Mouse (Mus musculus): ENCODE results near the gene Hunk. TPM values are rescaled to one million over a fixed set of nuclear protein-coding genes. Genes with fewer than 3 reads are reported as not detected.

Gene Hunk
- 11.2 and 11.5 TPM in 2 replicates for polyA plus RNA-seq (2015; fragmentation: Nextera tagmentation; extraction: Ambion mirVana)

DNA sequence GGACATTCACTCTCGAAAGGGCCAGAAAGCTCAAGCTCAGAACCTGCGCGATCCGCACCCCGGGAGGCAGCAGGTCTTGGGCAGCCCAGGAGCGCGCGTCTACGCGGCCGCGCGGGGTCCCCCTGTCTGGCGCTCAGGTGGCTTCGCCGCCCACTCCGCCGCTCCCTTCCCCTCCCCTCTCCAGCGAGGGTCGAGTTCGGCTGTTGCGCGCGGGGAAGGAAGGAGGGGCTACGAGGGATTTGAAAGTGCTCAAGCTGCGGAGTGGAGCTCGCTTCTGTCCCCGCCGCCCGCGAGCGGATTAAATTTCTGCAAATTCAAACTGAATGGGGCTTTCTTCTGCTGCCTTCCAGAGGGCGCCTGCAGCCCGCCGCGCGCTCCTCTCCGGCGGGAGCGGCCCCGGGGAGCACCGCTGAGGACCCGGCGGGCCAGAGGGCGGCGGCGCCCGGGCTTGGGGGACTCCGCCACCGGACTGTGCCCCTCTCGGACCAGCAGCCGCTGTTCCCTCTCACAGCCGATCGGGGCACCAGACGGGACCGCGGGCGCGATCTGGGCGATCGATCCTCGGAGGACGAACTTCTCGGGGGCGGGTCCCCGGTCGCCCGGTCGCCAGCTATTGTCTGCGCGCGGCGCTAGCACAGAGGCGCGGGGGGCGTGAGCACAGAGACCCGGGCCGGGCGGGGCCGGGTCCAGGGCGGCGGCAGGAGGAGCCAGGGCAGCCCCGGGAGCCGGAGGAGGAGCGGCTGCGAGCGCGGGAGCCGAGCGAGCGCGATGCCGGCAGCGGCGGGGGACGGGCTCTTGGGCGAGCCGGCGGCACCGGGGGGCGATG is at the start of gene Hunk:
Hunk (plus strand) TSS at position 326 of the 826 bp plus-strand sequence.
- WGBS, result under 1% methylated on average over 86 of the region's 101 CpGs
- ATAC-seq, result peak; percentile 80
- H3K4me1 ChIP-seq (replicated peaks; ENCODE audit: control insufficient read depth, insufficient read depth, low read length), result peaks cover 50% of the 10 kb centered on the region

DNA sequence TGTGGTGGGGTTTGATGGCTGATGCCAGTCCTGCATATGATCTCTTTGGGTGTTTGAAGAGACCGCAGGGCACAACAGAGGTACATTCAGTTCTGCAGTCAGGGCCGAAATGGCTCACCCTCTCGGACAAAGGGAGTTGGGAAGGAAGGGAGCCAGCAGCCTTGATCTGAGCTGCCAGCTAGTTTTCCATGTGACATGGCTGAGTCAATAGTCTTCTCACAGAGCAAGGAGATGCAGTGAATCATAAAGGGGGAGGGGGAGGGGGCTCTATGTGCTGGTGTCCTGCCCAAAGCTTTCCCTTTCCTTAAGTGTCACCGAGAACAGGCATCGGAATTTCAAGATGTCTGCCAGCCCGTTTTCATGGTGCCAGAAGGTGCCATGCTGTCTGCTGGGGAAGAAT is 46.8 kb upstream of the Hunk start:
- no peaks in the 10 kb centered on the region for H3K27me3 ChIP-seq (replicated peaks; ENCODE audit: control insufficient read depth, insufficient read depth, low read length)
- ATAC-seq, result no peak
- no peaks in the 10 kb centered on the region for H3K36me3 ChIP-seq (ENCODE audit: control insufficient read depth, insufficient read depth)
- H3K4me1 ChIP-seq (replicated peaks; ENCODE audit: control insufficient read depth, insufficient read depth, low read length), result no peaks in the 10 kb centered on the region
- WGBS, result 74% methylated on average over 6 of the region's 6 CpGs
- no peak overlapping the region for H3K9ac ChIP-seq (replicated peaks; ENCODE audit: low read depth, low read length)
- H3K4me2 ChIP-seq (ENCODE audit: low read length), result no peak overlapping the region
- H3K4me3 ChIP-seq (replicated peaks; ENCODE audit: low read length), result no peak overlapping the region
- H3K9me3 ChIP-seq (ENCODE audit: control insufficient read depth, low read length), result no peaks in the 10 kb centered on the region
- H3K27ac ChIP-seq (ENCODE audit: low read length), result no peak overlapping the region

More for the DNA sequence above, at the start of gene Hunk:
- peaks cover 3% of the 10 kb centered on the region; the same call in 1 of the 2 replicates for H3K36me3 ChIP-seq (ENCODE audit: control insufficient read depth, insufficient read depth)
- H3K4me3 ChIP-seq (replicated peaks; ENCODE audit: low read length), result peak within 1 kb of the TSS; percentile 93
- no peaks in the 10 kb centered on the region for H3K27me3 ChIP-seq (replicated peaks; ENCODE audit: control insufficient read depth, insufficient read depth, low read length)
- peak within 1 kb of the TSS; percentile 96 for H3K9ac ChIP-seq (replicated peaks; ENCODE audit: low read depth, low read length)
- peak within 1 kb of the TSS; percentile 88 for H3K4me2 ChIP-seq (ENCODE audit: low read length)
- no peaks in the 10 kb centered on the region for H3K9me3 ChIP-seq (ENCODE audit: control insufficient read depth, low read length)
- H3K27ac ChIP-seq (ENCODE audit: low read length), result peak within 1 kb of the TSS; percentile 99

DNA sequence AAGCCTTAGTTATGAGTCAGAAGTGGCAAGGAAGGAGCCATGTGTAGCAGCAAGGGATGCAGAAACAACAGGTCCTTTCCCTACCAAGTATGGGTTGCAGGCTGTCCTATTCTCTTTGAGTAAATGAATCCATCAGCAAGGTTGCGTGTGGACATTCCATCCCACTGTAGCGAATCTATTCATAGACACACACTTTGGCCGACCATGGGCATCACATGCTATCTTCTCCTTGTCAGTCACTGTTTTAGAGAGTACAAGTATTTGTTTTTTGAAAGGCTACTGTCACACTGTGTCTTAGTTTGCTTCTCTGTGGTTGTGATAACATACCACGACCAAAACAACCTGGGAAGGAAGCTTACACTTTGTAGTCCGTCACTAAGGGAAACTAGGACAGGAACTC is 44.7 kb upstream of the Hunk start:
- 87% methylated on average over 5 of the region's 5 CpGs for WGBS
- Histone ChIP-seq H3K36me3 (ENCODE audit: control insufficient read depth, insufficient read depth) (no peaks in the 10 kb centered on the region), H3K4me1 (replicated peaks; ENCODE audit: control insufficient read depth, insufficient read depth, low read length) (no peaks in the 10 kb centered on the region), H3K4me2 (ENCODE audit: low read length) (no peak overlapping the region), H3K27ac (ENCODE audit: low read length) (no peak overlapping the region), H3K27me3 (replicated peaks; ENCODE audit: control insufficient read depth, insufficient read depth, low read length) (no peaks in the 10 kb centered on the region), H3K4me3 (replicated peaks; ENCODE audit: low read length) (no peak overlapping the region), H3K9ac (replicated peaks; ENCODE audit: low read depth, low read length) (no peak overlapping the region), H3K9me3 (ENCODE audit: control insufficient read depth, low read length) (no peaks in the 10 kb centered on the region)
- ATAC-seq, result no peak

DNA sequence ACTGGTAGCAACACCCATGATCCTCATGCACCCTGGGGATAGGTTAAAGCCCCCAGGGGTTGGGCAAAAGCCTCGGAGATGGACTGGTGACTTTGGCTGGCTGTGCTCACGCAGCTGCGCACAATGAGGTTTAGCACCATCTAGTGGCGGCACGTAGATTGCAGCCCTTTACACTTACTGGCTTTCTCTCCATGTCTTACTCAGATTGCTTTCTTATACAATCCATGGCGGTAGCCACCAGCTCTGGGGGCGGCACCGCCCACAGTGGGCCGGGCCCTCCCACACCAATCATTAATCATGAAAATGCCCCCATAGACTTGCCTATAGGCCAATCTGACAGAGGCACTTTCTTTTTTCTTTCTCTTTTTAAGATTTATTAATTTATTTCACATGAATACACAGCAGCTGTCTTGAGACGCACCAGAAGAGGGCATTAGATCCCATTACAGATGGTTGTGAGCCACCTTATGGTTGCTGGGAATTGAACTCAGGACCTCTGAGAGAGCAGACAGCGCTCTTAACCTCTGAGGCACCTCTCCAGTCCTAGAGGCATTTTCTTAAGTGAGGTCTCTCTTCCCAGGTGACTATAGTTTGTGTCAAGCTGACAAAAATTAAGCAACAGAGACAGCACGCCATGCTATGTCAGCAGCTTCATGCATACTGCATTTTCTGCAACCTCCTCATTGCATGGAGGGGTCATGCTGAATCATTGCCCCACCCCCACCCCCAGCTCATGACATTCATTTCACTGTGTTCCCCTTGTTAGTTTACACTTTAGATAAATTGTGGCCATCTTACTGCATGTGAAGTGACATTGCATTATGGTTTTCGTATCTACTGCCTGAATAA is 35.9 kb upstream of the Hunk start:
- no peak overlapping the region for H3K4me3 ChIP-seq (replicated peaks; ENCODE audit: low read length)
- no peaks in the 10 kb centered on the region for H3K36me3 ChIP-seq (ENCODE audit: control insufficient read depth, insufficient read depth)
- no peak overlapping the region for H3K9ac ChIP-seq (replicated peaks; ENCODE audit: low read depth, low read length)
- peak overlapping the region; percentile 7; the same call in 1 of the 2 replicates for H3K4me2 ChIP-seq (ENCODE audit: low read length)
- H3K4me1 ChIP-seq (replicated peaks; ENCODE audit: control insufficient read depth, insufficient read depth, low read length), result peaks cover 12% of the 10 kb centered on the region
- H3K27ac ChIP-seq (ENCODE audit: low read length), result no peak overlapping the region; the same call in 1 of the 2 replicates
- ATAC-seq, result peak; percentile 80
- H3K9me3 ChIP-seq (ENCODE audit: control insufficient read depth, low read length), result no peaks in the 10 kb centered on the region
- H3K27me3 ChIP-seq (replicated peaks; ENCODE audit: control insufficient read depth, insufficient read depth, low read length), result no peaks in the 10 kb centered on the region
- 27% methylated on average over 12 of the region's 13 CpGs for WGBS

- H3K9ac ChIP-seq (replicated peaks; ENCODE audit: low read depth, low read length), result no peak overlapping the region
- no peak for ATAC-seq
- no peaks in the 10 kb centered on the region for H3K9me3 ChIP-seq (ENCODE audit: control insufficient read depth, low read length)
- no peaks in the 10 kb centered on the region for H3K27me3 ChIP-seq (replicated peaks; ENCODE audit: control insufficient read depth, insufficient read depth, low read length)
- no peak overlapping the region for H3K4me2 ChIP-seq (ENCODE audit: low read length)
- no peak overlapping the region for H3K4me3 ChIP-seq (replicated peaks; ENCODE audit: low read length)
- H3K27ac ChIP-seq (ENCODE audit: low read length), result peak overlapping the region; percentile 76
- WGBS, result 45% methylated on average over 8 of the region's 8 CpGs
- H3K4me1 ChIP-seq (replicated peaks; ENCODE audit: control insufficient read depth, insufficient read depth, low read length), result peaks cover 12% of the 10 kb centered on the region
- no peaks in the 10 kb centered on the region for H3K36me3 ChIP-seq (ENCODE audit: control insufficient read depth, insufficient read depth)
Observed at GRCm38 (mm10) chr16:90351726-90352125, 34.1 kb upstream of the Hunk start.

- WGBS, result 26% methylated on average over 6 of the region's 6 CpGs
- no peaks in the 10 kb centered on the region for H3K36me3 ChIP-seq (ENCODE audit: control insufficient read depth, insufficient read depth)
- no peaks in the 10 kb centered on the region for H3K27me3 ChIP-seq (replicated peaks; ENCODE audit: control insufficient read depth, insufficient read depth, low read length)
- no peaks in the 10 kb centered on the region for H3K9me3 ChIP-seq (ENCODE audit: control insufficient read depth, low read length)
- H3K4me1 ChIP-seq (replicated peaks; ENCODE audit: control insufficient read depth, insufficient read depth, low read length), result peaks cover 12% of the 10 kb centered on the region
- peak overlapping the region; percentile 21 for H3K4me2 ChIP-seq (ENCODE audit: low read length)
- H3K9ac ChIP-seq (replicated peaks; ENCODE audit: low read depth, low read length), result no peak overlapping the region
- H3K27ac ChIP-seq (ENCODE audit: low read length), result peak overlapping the region; percentile 92
- peak; percentile 88 for ATAC-seq
- no peak overlapping the region for H3K4me3 ChIP-seq (replicated peaks; ENCODE audit: low read length)
Observed at GRCm38 (mm10) chr16:90352691-90353090, 33.1 kb upstream of the Hunk start.

- Histone ChIP-seq H3K9me3 (ENCODE audit: control insufficient read depth, low read length) (no peaks in the 10 kb centered on the region), H3K4me3 (replicated peaks; ENCODE audit: low read length) (no peak overlapping the region), H3K36me3 (ENCODE audit: control insufficient read depth, insufficient read depth) (no peaks in the 10 kb centered on the region), H3K4me1 (replicated peaks; ENCODE audit: control insufficient read depth, insufficient read depth, low read length) (peaks cover 12% of the 10 kb centered on the region), H3K9ac (replicated peaks; ENCODE audit: low read depth, low read length) (no peak overlapping the region), H3K27me3 (replicated peaks; ENCODE audit: control insufficient read depth, insufficient read depth, low read length) (no peaks in the 10 kb centered on the region), H3K27ac (ENCODE audit: low read length) (peak overlapping the region; percentile 92), H3K4me2 (ENCODE audit: low read length) (peak overlapping the region; percentile 21)
- ATAC-seq, result peak; percentile 81
- WGBS, result 56% methylated on average over 5 of the region's 5 CpGs
Observed at GRCm38 (mm10) chr16:90353156-90353555, 32.7 kb upstream of the Hunk start.

GRCm38 (mm10) chr16:90359329-90359728 is 26.5 kb upstream of the Hunk start:
- 88% methylated on average over 9 of the region's 9 CpGs for WGBS
- ATAC-seq, result no peak
- no peak overlapping the region for H3K27ac ChIP-seq (ENCODE audit: low read length)

DNA sequence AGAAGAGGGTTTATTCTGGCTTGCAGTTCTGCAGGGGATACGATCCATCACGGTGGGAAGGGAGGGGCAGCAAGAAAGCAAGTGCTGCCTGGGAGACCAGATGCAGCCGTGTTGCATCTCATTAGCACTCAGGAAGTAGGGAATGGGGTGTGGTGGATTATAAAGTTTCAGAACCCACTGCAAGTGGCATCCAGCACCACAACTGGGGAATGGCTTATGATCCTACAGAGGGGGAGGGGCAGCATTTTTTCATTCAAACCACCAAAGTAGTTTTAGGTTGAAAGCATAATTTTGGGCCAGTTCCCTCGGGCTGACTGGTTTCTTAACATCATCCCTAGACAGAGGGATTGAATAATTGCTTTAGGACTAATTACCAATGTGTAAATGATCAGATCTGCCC is 26.1 kb upstream of the Hunk start:
- Histone ChIP-seq H3K27me3 (replicated peaks; ENCODE audit: control insufficient read depth, insufficient read depth, low read length) (no peaks in the 10 kb centered on the region), H3K9me3 (ENCODE audit: control insufficient read depth, low read length) (no peaks in the 10 kb centered on the region), H3K36me3 (ENCODE audit: control insufficient read depth, insufficient read depth) (no peaks in the 10 kb centered on the region), H3K4me1 (replicated peaks; ENCODE audit: control insufficient read depth, insufficient read depth, low read length) (peaks cover 14% of the 10 kb centered on the region), H3K27ac (ENCODE audit: low read length) (no peak overlapping the region), H3K4me3 (replicated peaks; ENCODE audit: low read length) (no peak overlapping the region), H3K9ac (replicated peaks; ENCODE audit: low read depth, low read length) (no peak overlapping the region), H3K4me2 (ENCODE audit: low read length) (no peak overlapping the region)
- 10% methylated on average over 4 of the region's 4 CpGs for WGBS
- ATAC-seq, result peak; percentile 49; the same call in 1 of the 2 replicates

More at GRCm38 (mm10) chr16:90359329-90359728, 26.5 kb upstream of the Hunk start:
- no peaks in the 10 kb centered on the region for H3K36me3 ChIP-seq (ENCODE audit: control insufficient read depth, insufficient read depth)
- peaks cover 14% of the 10 kb centered on the region for H3K4me1 ChIP-seq (replicated peaks; ENCODE audit: control insufficient read depth, insufficient read depth, low read length)
- no peaks in the 10 kb centered on the region for H3K9me3 ChIP-seq (ENCODE audit: control insufficient read depth, low read length)
- H3K27me3 ChIP-seq (replicated peaks; ENCODE audit: control insufficient read depth, insufficient read depth, low read length), result no peaks in the 10 kb centered on the region
- H3K4me2 ChIP-seq (ENCODE audit: low read length), result no peak overlapping the region
- H3K4me3 ChIP-seq (replicated peaks; ENCODE audit: low read length), result no peak overlapping the region
- no peak overlapping the region for H3K9ac ChIP-seq (replicated peaks; ENCODE audit: low read depth, low read length)

Measured in forebrain, embryonic 16.5 days (tissue).